Mouse (Mus musculus): Measurements from ENCODE around the gene Pcgf2.
A peak's percentile ranks its signal among the peaks of the same experiment; 100 is the strongest.
"Not testable (repeated sequence)": the region's sequence is repeated elsewhere in the genome, so short reads cannot be mapped to it uniquely, and the experiment has no call there.

Gene Pcgf2

DNA sequence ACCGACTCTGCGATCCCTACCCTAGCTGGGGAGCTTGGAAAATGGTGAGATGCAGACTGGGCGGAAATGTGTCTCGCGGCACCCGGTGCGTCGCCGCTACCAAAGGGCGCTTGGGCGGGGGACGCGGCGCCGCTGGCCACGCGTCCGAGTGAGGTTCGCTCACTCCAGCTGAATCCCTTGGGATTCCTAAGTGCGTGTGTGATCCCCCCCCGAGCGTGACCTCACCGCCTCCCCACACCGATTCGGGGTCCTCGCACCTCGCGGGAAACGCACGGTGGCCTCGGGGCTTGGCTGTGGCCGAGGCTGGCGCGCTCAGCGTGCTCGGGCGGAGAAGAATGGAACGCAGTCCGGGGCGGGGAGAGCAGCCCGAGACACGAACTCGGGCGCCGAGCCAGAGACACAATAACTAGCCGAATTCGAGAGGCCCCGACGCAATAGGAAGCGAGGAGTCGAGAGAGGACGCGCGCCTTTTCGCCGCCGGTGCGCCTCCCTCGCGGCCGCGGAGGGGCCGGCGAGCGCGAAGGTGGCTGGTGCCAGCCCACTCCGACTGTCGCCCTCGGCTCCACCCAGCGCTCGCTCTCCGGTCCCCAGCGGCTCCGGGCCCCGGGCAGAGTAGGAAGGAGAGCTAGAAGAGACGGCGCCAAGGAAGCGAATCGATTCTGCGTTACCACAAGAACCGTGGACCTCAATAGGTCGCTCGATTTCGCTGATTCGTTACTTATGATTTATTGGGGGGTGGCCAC is at the start of gene Pcgf2:
TSS of gene Pcgf2 (minus strand) at position 495 of the 743 bp plus-strand sequence.
- DNase-seq = peak; percentile 88

DNA sequence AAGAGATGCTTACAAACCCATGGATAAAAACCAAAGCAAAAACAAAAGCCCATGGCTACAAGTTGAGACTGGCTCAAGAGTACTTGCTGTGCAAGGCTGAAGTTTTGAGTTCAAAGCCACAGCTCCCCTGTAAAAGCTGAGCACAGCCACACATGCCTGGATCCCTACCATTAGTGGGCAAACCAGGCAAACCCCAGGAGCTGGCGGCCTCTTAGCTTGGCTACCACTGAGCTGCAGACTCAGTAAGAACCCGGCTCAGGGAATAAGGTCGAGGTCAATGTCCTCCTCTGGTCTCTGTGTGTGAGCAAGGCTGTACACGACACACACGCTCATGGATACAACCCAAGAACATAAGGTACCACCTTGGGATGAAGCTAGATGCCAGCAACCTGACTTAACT is 48.2 kb upstream of the Pcgf2 start:
- no peak for DNase-seq

DNA sequence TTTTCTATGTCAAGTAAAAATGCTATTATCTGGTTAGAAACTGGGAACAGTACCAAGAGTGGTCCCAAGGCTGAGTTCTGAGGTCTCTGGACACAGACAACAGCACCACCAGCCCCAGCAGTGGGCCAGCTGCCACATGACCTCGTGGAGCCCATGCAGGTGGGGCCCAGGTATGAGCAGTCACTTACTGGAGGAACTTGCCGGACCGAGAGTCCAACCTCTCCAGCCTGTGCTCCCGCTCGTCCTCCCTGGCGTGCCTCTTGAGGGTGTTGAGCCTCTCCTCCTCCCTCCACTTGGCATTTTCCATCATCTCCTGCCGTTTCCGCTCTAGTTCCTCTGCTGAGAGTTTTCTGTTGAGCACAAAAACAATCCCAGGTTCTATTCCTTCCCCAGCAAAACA is 47.5 kb upstream of the Pcgf2 start:
- DNase-seq = no peak

DNA sequence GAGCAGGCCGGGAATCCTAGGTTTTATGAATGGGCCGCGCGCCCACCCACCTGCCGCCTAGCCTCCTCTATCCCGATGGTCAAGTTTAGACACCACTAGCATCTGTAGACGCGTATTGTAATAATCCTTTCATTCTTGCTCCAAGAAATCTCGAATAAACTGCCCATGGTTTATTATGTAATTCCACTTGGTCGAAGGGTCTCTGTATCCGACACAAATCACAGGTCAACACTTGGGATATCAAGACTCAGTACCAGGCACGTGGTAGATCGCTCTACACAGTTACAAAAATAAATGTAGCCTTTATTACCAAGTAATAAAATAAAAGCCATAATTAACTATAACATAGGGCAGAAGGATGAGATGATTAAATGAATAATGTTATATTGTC is 45.0 kb upstream of the Pcgf2 start:
- DNase-seq = no peak

DNA sequence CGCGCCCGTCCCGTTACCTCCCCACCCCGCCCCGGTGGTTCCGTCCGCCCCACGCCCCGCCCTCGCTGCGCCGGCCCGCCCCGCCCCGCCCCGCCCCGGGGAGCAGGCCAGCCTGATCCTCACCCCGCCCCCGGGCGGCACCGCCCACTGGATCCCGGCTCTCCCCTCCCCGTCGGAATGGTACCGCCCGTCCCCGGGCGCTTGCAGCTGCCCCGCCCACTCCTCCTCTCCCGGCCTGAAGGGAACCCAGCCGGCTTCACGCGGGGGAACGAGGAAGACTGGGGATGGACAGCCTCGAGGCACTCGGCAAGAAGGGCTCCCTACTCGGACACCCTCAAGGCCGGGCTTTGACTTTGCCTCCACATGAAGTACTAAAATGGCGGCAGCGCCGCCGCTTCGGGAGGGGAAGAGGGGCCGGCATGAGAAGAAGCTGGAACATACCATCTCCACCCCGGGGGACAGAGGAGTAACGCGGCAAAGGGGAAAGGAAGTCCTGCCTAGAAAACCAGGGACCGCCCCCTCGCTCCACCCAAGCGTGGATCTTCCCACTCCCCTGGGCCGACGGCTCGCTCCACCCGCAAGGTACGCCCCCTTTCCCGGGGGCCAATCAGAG is 44.5 kb upstream of the Pcgf2 start:
- peak; percentile 100 for DNase-seq

DNA sequence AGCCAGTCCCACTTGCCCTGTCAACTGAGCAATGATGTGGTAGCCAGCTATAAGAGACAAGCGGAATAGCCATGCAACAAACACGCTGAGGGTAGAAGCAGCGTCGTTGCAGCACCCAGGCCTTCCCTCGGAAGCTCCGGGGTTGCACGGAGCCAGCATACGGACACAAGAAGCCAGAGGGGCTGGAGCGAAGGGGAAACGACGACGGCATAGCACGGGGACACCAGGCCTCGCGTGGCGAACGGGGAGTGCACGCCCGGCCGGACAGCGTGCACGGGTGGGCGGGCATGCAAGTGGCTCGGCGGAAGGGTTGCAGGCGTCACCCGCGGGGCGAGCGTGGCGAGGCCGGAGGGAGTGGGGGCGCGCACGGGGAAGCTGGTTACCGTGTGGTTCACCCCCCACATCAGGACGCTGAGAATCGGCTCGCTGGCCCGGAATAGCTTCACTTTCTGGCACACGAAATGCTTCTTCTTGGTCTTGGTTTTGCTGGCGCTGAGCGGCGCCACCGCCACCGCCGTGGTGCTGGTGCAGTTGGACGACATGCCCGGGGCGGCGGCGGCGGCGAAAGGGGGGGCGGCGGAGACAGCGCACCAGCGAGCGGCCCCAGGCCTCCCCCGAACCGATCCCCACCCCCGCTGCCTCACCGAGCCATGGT is 43.9 kb upstream of the Pcgf2 start, which contains the start of gene Pip4k2b:
TSS of gene Pip4k2b (minus strand) at position 642 of the 655 bp plus-strand sequence.
- DNase-seq = no peak

DNA sequence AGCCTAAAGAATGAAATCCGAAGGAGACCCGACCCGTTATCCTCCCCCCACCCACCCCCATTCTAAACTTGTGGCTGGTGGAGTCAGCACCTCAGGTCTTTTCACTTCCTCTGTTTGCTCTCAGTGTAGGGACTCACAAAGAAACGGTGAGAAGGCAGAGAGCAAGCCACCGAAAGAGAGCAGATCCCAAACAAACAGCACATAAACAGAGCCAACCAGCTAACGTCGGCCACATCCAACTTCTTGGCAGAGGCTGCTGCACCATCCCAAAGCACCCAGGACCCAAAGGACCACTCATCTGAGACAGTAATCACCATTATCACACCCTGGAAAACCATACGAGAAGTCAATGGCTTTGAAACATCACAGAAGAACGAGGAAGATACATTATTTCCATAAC is 43.1 kb upstream of the Pcgf2 start:
- no peak for DNase-seq

DNA sequence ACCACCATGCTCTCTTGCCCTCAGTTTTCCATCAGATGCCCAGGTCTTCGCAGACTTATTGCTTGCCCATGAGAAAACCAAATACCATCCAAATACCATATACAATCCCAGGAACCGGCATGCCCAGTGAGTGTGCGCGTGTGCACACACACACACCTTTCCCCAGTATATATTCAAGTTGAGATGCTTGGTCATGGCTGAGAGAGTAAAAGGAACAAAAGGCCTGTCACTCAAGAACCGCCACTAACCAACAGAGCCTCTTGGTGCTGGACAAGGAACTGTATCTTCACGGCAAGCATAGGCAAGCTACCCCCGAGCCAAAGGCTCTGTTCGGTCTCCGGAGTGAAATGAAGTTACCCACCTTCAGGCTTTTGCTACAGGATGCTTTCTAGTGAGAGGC is 42.3 kb upstream of the Pcgf2 start:
- DNase-seq = no peak

DNA sequence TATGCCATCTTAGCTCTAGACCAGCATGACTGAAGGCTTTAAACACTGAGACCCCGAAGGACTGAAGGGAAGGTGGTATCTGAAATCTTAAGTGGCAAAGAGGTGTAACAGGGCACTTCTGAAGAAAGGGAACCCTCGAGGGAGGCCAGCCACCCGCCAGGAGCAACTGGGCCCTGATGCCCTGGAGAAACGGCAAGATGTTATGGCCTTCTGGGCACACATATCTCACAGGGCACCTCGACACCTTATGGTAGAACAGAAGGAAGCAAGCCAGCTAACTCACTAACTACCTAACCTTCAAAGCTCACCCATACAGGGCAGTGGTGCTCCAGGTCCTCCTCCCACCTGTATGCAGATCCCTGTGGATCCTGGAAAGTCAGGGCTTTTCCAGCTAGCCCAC is 41.9 kb upstream of the Pcgf2 start:
- DNase-seq = no peak

DNA sequence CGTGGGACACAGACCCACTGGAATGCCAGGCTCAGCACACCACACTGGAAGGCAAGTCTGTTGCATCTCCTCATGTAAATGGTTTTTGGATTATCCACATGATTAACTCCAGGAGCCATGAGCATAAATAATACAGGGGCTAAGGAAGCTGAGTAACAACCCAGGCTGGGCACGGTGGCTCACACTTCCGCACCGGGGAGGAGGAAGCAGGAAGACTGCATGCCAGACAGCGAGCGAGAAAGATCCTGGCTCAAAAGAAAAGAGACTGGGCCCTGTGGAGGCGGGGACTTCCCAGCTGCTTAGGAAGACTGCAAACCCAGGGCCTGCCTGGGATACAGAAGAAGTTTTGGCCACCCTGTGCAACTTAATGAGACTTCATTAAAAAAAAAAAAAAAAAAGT is 39.9 kb upstream of the Pcgf2 start:
- DNase-seq = peak; percentile 12

DNA sequence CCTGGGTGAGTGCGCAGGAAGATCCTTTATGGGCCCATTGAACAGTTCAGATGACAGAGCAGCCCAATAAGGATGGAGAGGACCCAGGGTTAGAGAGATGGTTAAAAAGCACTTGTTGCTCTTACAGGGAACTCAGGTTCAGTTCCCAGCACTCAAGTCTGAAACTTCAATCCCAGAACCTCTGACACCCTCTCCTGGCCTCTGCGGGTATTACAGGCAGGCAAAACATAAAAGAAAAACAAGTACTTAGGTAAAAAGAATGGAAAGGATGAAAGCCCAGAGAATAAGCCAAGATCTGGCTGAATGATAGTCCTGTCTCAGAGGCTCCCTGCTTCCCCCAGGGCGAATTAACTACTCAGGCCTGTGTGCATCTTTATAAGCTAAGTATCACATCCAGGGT is 38.9 kb upstream of the Pcgf2 start:
- no peak for DNase-seq

DNA sequence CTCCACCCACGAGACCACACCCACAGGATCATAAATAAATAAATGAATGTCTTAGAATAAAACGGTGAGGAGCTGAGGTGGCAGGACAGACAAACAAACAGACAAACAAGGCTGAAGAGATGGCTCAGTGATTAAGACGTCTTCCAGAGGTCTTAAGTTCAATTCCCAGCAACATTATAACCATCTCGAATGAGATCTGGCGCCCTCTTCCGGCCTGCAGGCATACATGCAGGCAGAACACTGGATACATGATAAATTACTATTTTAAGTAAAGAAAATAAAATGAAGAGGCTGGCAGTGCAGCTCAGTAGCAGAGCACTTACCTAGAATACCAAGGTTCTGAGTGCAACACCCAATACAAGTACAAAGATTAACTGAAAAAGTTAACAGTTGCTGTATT is 38.4 kb upstream of the Pcgf2 start:
- peak; percentile 29 for DNase-seq

DNA sequence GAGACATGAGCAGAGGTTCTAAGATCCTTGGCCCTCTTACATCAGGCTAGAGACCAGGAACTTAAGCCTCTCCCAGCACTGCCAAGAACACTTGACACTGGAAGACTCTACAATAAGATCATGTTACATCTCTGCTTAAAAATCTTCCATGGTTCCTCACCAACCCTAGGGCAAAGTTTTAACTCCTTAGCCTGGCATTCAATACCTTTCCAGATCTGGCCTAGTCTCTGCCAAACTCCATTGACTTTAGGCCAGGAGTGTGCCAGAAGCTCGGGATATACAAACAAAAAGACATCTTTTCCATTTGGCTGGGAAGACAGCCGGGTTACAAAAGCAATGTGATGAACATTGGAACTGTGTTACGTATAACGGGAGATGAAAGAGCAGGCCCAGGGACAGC is 37.3 kb upstream of the Pcgf2 start:
- no peak for DNase-seq

DNA sequence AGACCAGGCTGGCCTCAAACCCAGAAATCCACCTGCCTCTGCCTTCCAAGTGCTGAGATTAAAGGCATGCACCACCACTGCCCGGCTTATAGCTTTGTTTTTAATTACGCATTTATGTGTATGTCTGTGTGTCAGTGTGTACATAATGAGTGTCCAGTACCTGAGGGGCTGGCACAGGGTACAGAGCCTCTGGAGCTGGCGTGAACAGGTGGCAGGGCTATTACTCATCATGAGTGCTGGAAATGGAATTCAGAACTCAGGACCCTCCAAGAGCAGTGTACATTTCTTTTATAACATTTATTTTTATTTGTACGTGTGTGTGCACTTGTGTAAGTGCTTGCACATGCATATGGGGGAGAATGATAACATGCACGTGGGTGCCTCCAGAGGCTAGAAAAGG is 36.3 kb upstream of the Pcgf2 start:
- no peak for DNase-seq

DNA sequence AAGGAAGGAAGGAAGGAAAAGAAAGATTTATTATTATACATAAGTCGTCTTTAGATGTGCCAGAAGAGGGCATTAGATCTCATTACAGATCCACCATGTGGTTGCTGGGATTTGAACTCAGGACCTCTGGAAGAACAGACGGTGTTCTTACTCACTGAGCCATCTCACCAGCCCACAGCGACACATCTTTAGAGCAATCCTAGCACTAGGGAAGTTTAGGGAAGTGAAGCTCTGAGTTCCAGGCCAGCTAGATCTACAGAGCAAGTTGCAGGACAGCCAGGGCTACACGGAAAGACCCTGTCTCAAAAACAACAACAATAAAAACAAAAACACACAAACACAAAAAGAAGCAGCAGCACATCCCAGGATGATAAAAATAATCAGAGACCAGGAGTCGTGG is 34.5 kb upstream of the Pcgf2 start:
- DNase-seq = not testable (repeated sequence)

DNA sequence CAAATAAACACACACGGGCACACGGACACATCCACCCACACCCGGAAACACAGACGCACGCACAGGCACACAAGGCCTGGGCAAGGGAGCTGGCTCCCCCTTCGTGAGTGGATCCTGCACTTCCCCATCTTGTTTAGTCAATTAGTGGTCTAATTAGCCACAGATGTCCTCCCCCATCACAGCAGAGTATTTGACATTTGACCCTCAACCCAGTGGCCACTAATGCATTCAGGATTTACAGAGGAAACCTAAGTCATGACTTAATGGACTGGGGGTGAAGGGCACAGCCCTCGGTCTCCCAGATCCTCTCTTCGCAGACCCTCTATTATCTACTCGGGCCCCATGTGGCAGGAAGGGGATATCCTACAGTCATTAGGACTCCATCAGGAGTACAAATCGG is 33.4 kb upstream of the Pcgf2 start:
- DNase-seq = peak; percentile 30

DNA sequence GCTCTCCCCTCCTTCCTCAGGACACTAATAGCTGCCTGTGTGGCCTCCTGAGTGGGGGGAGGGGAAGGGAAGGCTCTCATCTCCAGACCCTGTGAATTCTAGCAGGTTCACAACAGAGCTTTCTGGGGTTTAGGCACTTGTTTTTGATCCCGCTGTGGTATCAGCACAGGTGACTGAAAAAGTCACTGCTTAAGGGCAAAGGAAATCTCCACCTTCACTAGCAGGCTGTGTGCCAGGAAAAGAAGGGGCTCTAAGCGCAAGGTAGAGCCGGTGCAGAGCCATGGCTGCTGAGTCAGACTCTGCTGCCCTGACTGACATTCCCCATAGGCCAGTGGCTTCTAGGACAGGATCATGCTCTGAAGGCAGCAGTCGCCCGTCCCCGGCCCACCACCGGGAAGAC is 28.4 kb upstream of the Pcgf2 start:
- DNase-seq = no peak

DNA sequence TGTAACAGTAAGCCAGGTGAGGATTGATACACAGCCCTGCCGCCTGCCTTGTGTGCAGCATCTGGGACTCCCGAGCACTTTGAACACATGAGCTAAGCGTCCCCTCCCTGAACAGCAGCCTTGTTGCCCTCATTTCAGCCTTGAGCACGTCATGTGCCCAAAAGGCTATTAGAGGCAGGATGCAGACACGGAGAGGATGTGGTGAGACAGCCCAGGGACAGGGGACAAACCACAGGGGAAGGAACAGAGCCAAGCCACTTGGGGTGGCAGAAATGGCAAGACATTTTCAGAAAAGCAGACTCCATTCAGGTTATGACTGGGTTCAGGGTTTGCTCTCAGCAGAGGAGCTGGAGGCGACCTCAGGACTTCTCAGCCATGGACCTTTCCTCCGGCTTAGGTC is 28.0 kb upstream of the Pcgf2 start:
- no peak for DNase-seq

DNA sequence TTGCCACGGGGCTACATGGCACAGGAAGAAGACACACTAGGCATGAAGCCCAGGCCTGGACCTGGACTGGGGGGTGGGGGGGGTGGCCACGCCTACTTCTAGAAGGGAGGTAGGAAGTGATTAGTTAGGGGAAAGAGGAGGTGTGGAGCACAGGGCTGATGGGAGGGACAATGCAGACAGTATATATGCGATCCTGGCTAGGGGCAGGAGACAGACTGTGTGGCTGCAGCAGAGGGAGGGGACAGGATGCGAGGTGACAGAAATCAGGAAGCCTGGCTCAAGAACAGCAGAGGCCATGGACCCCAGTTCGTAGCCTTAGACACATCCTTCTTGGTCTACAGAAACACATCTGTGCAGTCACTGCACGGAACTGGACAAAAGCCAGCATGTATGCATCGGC is 23.4 kb upstream of the Pcgf2 start:
- DNase-seq = no peak

DNA sequence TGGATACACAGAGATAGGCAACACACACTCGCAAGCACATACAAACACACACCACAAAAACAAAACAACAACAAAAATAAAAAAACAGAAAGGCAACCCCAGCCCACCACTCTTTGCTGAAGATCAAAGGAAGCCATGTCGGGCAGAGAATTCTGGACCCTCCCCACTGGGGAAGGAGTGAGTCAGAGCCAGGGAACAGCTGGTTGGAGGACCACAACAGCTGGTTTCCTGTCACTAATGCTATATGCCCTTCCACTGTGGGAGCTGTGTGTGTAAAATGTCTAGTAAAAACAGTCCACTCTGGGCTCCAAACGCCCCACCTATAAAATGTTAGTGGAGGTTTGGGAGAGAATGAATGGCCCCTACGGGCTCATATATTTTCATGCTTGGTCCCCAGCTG is 21.0 kb upstream of the Pcgf2 start:
- no peak for DNase-seq

DNA sequence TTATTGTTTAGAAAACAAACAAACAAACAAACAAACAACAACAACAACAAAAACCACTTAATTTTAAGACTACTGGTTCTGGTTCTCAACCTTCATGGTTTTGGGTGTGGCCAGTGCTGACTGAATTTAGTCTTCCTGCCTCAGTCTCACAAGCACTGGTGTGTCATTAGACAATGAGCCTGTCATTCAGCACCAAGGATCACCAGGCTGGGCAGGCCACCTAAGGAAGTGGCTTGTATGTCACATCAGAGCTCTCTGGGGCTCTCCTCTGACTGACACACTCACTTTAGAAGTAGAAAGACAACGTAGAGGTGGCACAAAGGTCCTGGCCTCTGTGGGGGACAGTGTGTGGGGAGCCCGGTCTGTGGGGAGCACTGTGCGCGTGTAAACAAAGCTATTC is 18.7 kb upstream of the Pcgf2 start:
- no peak for DNase-seq

DNA sequence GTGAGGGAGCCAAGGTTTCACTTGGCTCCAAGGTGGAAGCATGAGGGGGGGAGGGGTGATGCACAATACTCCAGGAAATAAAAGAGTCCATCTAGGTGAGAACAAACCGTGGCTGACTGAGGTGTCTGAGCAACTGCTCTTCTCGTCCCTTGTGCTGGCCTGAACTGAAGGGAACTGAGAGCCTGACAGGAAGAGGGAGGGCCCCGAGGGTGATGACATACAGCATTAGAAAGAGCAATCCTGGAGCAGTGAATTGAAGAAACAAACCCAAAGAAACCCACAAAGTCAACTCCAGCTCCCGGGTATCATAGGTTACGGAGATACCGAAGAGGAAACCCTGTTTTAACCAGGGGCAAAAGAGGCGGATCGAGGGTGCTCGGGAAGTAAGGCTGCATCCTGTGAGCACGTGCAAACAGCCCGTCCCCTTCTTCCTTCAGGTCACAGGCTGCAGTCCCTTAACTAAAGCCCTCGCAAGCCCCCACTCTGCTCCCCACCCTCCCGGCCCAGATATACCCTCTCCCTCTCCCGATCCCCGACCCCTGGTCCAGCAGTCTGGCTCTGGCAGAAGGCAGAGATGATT is 18.1 kb upstream of the Pcgf2 start:
- DNase-seq = no peak

DNA sequence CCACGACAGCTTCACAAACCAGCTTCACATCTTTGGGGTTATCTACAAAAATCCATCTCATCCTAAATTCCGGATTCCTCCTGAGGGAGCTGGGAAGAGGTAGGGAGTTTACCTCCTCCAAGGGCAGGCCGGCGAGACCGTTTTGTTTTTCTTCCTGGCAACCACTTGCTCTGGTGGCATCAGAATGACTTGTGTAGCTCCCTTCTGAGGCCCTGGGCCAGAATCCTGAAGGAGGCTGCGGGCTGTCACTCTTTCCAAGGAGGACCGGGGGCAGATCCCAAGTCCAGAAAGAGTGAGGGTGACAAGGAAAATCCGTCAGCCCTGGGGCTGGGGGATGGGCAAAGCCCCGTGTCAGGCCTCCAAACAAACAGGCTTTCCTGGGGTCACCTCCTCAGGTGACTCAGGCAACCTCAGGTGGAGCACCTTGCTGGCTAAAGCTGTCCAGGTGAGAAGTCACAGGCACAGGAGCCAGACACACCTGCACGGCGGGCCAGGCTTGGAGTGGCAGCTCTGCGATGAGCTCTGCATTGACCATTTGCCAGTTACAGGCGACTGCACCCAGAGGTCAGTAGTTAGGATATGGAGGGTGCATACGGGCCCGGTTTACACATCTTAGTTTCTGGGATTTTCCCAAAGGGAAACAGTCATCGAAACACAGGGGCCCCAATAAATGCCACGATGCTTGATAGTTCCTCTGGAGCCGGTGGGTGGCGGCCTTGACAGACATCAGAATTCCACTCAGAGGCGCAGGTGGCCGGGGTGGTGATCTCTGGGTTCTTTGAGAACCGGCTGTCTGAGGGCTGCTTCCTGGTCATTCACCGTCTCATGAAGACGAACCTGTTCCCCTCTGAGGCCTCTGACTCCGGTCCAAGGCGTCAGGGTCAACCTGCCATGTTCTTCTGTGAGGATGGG is 17.3 kb upstream of the Pcgf2 start:
- no peak for DNase-seq

All from retina, postnatal 1 day (tissue).